Mouse (Mus musculus): ENCODE measurements around the gene Trak1.

- TF ChIP-seq CTCF (IDR thresholded peaks at IDR 0.05; ENCODE audit: low read depth), result no peak
- peak; percentile 94 for TF ChIP-seq EP300 (IDR thresholded peaks at IDR 0.05; ENCODE audit: low read depth)
Observed at GRCm38 (mm10) chr9:121426451-121426850, 129.1 kb downstream of the Trak1 start.

Measured in liver, embryonic 14.5 days (tissue).